Mouse (Mus musculus): ENCODE measurements around the gene Zfp646. TPM values are rescaled to one million over a fixed set of nuclear protein-coding genes. Genes with fewer than 3 reads are reported as not detected.

Gene Zfp646
- total and polyA plus RNA-seq, 2 experiments = 7.4 to 8.8 TPM

GRCm38 (mm10) chr7:127875627-127876001 lies 407 bp upstream of the Zfp646 start:
- no peaks in the 10 kb centered on the region for H3K27me3 ChIP-seq (ENCODE audit: control insufficient read depth, insufficient read depth, low read length)
- DNase-seq (ENCODE audit: extremely low read depth, low read depth, low spot score) = peak; percentile 57
- H3K27ac ChIP-seq (replicated peaks; ENCODE audit: insufficient read depth, low read depth, low read length) = peak overlapping the region; percentile 90
- H3K4me1 ChIP-seq (ENCODE audit: control insufficient read depth, insufficient read depth, low read length) = peaks cover 6% of the 10 kb centered on the region
- H3K9ac ChIP-seq (ENCODE audit: low read depth, low read length) = peak overlapping the region; percentile 81
- peaks cover 16% of the 10 kb centered on the region; the same call in 1 of the 2 replicates for H3K79me2 ChIP-seq (ENCODE audit: control insufficient read depth, insufficient read depth, low read length)
- H3K36me3 ChIP-seq (ENCODE audit: control insufficient read depth, insufficient read depth, low read length) = peaks cover 1% of the 10 kb centered on the region; the same call in 1 of the 2 replicates
- TF ChIP-seq POLR2A (IDR thresholded peaks at IDR 0.05; ENCODE audit: extremely low read depth, insufficient read depth, low read length) (no peak), CTCF (IDR thresholded peaks at IDR 0.05; ENCODE audit: low read depth, low read length) (no peak)
- under 1% methylated on average over 41 of the region's 43 CpGs for WGBS
- peak overlapping the region; percentile 94 for H3K4me3 ChIP-seq (ENCODE audit: insufficient read depth, low read depth, low read length)

DNA sequence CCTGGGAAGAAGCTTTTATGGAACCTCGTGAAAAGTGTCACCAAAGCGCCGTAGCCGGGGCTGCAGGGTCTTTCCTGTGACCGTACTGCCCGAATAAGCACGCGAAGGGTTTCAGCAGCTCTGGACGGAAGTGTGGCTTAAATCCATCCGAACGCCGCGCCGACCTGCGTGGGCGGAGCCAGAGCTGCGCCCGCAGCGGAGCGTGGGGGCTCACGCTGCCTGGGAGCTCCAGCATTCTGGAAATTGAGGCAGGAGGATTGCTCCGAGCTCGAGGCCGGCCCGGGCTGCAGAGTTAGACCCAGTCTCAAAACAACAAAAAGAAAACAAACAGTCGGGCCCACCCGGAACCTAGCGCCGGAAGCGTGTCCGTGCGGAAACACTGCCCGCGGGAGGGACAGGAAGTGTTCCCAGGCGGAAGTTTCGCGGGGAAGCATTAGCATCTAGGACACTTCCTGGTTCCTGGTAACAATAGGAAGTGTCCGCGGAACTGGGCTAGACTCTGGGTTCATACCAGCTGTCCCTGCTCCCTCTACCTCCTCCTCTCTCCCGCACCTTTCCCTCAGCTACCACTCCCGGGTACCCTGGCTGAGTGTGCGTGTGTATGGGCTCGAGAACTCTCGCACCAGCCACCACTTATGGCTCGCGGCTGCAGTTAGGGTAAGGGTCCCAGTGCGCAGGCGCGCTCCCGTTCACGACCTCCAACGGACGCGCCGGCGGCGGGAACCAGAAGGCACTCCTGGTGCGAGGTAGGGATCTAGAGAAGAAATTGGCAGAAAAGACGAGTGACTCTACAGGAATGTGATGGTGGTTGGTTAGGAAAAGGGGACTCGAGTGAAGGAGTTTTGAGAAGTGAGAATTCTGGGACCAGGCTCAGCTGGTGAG lies 687 bp downstream of the Zfp646 start, which contains the start of gene Zfp668:
Gene Zfp668, minus strand, starts transcription at position 362 of the 882 bp plus-strand sequence.
- TF ChIP-seq CTCF (IDR thresholded peaks at IDR 0.05; ENCODE audit: low read depth, low read length) = no peak
- peak; percentile 30; the same call in 1 of the 2 replicates for TF ChIP-seq POLR2A (IDR thresholded peaks at IDR 0.05; ENCODE audit: extremely low read depth, insufficient read depth, low read length)
- Histone ChIP-seq H3K27me3 (ENCODE audit: control insufficient read depth, insufficient read depth, low read length) (no peaks in the 10 kb centered on the region), H3K4me3 (ENCODE audit: insufficient read depth, low read depth, low read length) (peak within 1 kb of the TSS; percentile 94), H3K9ac (ENCODE audit: low read depth, low read length) (peak within 1 kb of the TSS; percentile 94), H3K79me2 (ENCODE audit: control insufficient read depth, insufficient read depth, low read length) (peaks cover 21% of the 10 kb centered on the region), H3K27ac (replicated peaks; ENCODE audit: insufficient read depth, low read depth, low read length) (peak within 1 kb of the TSS; percentile 90), H3K36me3 (ENCODE audit: control insufficient read depth, insufficient read depth, low read length) (peaks cover 7% of the 10 kb centered on the region), H3K4me1 (ENCODE audit: control insufficient read depth, insufficient read depth, low read length) (peaks cover 6% of the 10 kb centered on the region)
- under 1% methylated on average over 60 of the region's 60 CpGs for WGBS
- peak; percentile 89 for DNase-seq (ENCODE audit: extremely low read depth, low read depth, low spot score)

GRCm38 (mm10) chr7:127879301-127879700 lies 3.3 kb downstream of the Zfp646 start:
- peaks cover 9% of the 10 kb centered on the region for H3K4me1 ChIP-seq (ENCODE audit: control insufficient read depth, insufficient read depth, low read length)
- peaks cover 9% of the 10 kb centered on the region for H3K36me3 ChIP-seq (ENCODE audit: control insufficient read depth, insufficient read depth, low read length)
- no peak overlapping the region for H3K9ac ChIP-seq (ENCODE audit: low read depth, low read length)
- peaks cover 31% of the 10 kb centered on the region for H3K79me2 ChIP-seq (ENCODE audit: control insufficient read depth, insufficient read depth, low read length)
- no peak for DNase-seq (ENCODE audit: extremely low read depth, low read depth, low spot score)
- WGBS = 98% methylated on average over 9 of the region's 9 CpGs
- no peak overlapping the region for H3K4me3 ChIP-seq (ENCODE audit: insufficient read depth, low read depth, low read length)
- TF ChIP-seq CTCF (IDR thresholded peaks at IDR 0.05; ENCODE audit: low read depth, low read length) (no peak), POLR2A (IDR thresholded peaks at IDR 0.05; ENCODE audit: extremely low read depth, insufficient read depth, low read length) (no peak)
- no peak overlapping the region for H3K27ac ChIP-seq (replicated peaks; ENCODE audit: insufficient read depth, low read depth, low read length)
- H3K27me3 ChIP-seq (ENCODE audit: control insufficient read depth, insufficient read depth, low read length) = no peaks in the 10 kb centered on the region

- TF ChIP-seq POLR2A (IDR thresholded peaks at IDR 0.05; ENCODE audit: extremely low read depth, insufficient read depth, low read length) = no peak
- no peak for TF ChIP-seq CTCF (IDR thresholded peaks at IDR 0.05; ENCODE audit: low read depth, low read length)
- no peak for DNase-seq (ENCODE audit: extremely low read depth, low read depth, low spot score)
- Histone ChIP-seq H3K27ac (replicated peaks; ENCODE audit: insufficient read depth, low read depth, low read length) (no peak overlapping the region), H3K9ac (ENCODE audit: low read depth, low read length) (no peak overlapping the region), H3K79me2 (ENCODE audit: control insufficient read depth, insufficient read depth, low read length) (peaks cover 31% of the 10 kb centered on the region), H3K4me3 (ENCODE audit: insufficient read depth, low read depth, low read length) (no peak overlapping the region), H3K27me3 (ENCODE audit: control insufficient read depth, insufficient read depth, low read length) (no peaks in the 10 kb centered on the region), H3K36me3 (ENCODE audit: control insufficient read depth, insufficient read depth, low read length) (peaks cover 16% of the 10 kb centered on the region), H3K4me1 (ENCODE audit: control insufficient read depth, insufficient read depth, low read length) (peaks cover 5% of the 10 kb centered on the region; the same call in 1 of the 2 replicates)
- WGBS = 89% methylated on average over 12 of the region's 12 CpGs
Measured at GRCm38 (mm10) chr7:127880431-127880830, 4.4 kb downstream of the Zfp646 start.

DNA sequence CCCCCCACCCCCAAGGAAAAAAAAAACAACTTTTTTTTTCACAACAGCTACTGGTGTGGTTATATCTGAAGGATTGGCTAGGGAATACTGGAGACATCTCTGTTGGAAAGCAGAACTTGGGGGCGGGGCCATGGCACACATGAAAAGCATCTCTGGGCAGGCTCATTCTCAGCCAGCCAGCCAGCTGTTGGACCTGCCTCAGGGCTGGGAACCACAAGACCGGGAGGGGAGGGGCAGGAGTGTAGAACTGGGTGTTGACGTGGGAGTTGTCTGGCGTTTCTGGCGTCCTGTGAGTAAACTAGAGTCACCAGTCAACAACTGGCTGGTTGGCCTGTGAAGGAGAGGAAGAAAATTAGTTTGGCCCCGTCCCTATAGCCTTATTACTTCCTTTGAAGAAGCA lies 9.9 kb downstream of the Zfp646 start:
- peak; percentile 52 for DNase-seq (ENCODE audit: extremely low read depth, low read depth, low spot score)
- H3K36me3 ChIP-seq (ENCODE audit: control insufficient read depth, insufficient read depth, low read length) = peaks cover 21% of the 10 kb centered on the region
- H3K27ac ChIP-seq (replicated peaks; ENCODE audit: insufficient read depth, low read depth, low read length) = no peak overlapping the region
- no peak overlapping the region for H3K9ac ChIP-seq (ENCODE audit: low read depth, low read length)
- WGBS = 45% methylated on average over 6 of the region's 6 CpGs
- no peaks in the 10 kb centered on the region for H3K27me3 ChIP-seq (ENCODE audit: control insufficient read depth, insufficient read depth, low read length)
- H3K4me1 ChIP-seq (ENCODE audit: control insufficient read depth, insufficient read depth, low read length) = 0 out of 2 replicates have a peak, but pooled peaks cover 3% of the 10 kb centered on the region
- no peak overlapping the region for H3K4me3 ChIP-seq (ENCODE audit: insufficient read depth, low read depth, low read length)
- H3K79me2 ChIP-seq (ENCODE audit: control insufficient read depth, insufficient read depth, low read length) = peaks cover 15% of the 10 kb centered on the region
- no peak for TF ChIP-seq CTCF (IDR thresholded peaks at IDR 0.05; ENCODE audit: low read depth, low read length)
- no peak for TF ChIP-seq POLR2A (IDR thresholded peaks at IDR 0.05; ENCODE audit: extremely low read depth, insufficient read depth, low read length)
